18 mouse cellular contexts compared by ENCODE assay signal in genomic region chr4:15199568-15200335, GRCm38 (mm10).
DNase-seq lines count a peak whose midpoint lies in the region; ATAC-seq and TF ChIP-seq lines count a peak whose summit lies in the region.
"Had no signal": no experiment of that assay in that cellular context is flagged by ENCODE, and none has a peak within 500 bp of the region (broad histone marks: within the 10 kb centered on the region; RNA-seq: fewer than 3 reads in every experiment).

No protein-coding gene starts in this region.

- no peak for TF ChIP-seq POLR2A in limb, embryonic 14.5 days (IDR thresholded peaks at IDR 0.05; ENCODE audit: borderline replicate concordance, extremely low read depth, insufficient read depth, insufficient read length)
- TF ChIP-seq POLR2A in brain, embryonic 14.5 days (IDR thresholded peaks at IDR 0.05; ENCODE audit: borderline replicate concordance, extremely low read depth, insufficient read depth, insufficient read length, poor library complexity, severe bottlenecking): no peak

- H3K9ac ChIP-seq in limb, embryonic 14.5 days (ENCODE audit: low read depth, low read length, severe bottlenecking): no peak overlapping the region
- no peak overlapping the region for H3K9ac ChIP-seq in heart, embryonic 15.5 days
- H3K9ac ChIP-seq: embryonic facial prominence, embryonic 13.5 days; limb, embryonic 13.5 days; midbrain, embryonic 12.5 days had no signal

- ATAC-seq in limb, embryonic 14.5 days (ENCODE audit: low FRiP score, low read depth): peak; percentile 41; the same call in 1 of the 2 replicates
- no peak; the same call in none of the 2 replicates for ATAC-seq in heart, embryonic 15.5 days (replicated peaks; ENCODE audit: insufficient number of reproducible peaks, insufficient read depth, low FRiP score, low read depth)
- ATAC-seq: forebrain, embryonic 14.5 days; hindbrain, postnatal 0 days; Patski had no signal

- TF ChIP-seq CTCF in brain, embryonic 14.5 days (IDR thresholded peaks at IDR 0.05; ENCODE audit: borderline replicate concordance, extremely low read depth, insufficient read depth, insufficient read length): no peak

- no peak overlapping the region for H3K4me2 ChIP-seq in limb, embryonic 14.5 days (replicated peaks; ENCODE audit: low read depth, low read length, severe bottlenecking)
- H3K4me2 ChIP-seq in heart, embryonic 15.5 days: no peak overlapping the region
- H3K4me2 ChIP-seq: embryonic facial prominence, embryonic 13.5 days; limb, embryonic 13.5 days; midbrain, embryonic 12.5 days had no signal

- no peaks in the 10 kb centered on the region for H3K4me1 ChIP-seq in limb, embryonic 14.5 days (ENCODE audit: control insufficient read depth, insufficient read depth, low read length)
- H3K4me1 ChIP-seq in limb, embryonic 10.5 days: peaks cover 8% of the 10 kb centered on the region
- peaks cover 2% of the 10 kb centered on the region; the same call in 1 of the 2 replicates for H3K4me1 ChIP-seq in heart, embryonic 15.5 days (replicated peaks)
- H3K4me1 ChIP-seq: midbrain, embryonic 12.5 days had no signal

- H3K27ac ChIP-seq in limb, embryonic 14.5 days (replicated peaks; ENCODE audit: low read depth, low read length): no peak overlapping the region
- H3K27ac ChIP-seq in limb, embryonic 10.5 days: no peak overlapping the region
- H3K27ac ChIP-seq in heart, embryonic 15.5 days: peak overlapping the region; percentile 51; the same call in 1 of the 2 replicates
- H3K27ac ChIP-seq: embryonic facial prominence, embryonic 13.5 days; hindbrain, postnatal 0 days; left cerebral cortex, adult 2 months; macrophage; midbrain, embryonic 12.5 days had no signal

- H3K4me3 ChIP-seq in limb, embryonic 14.5 days (replicated peaks; ENCODE audit: low read length): no peak overlapping the region
- no peak overlapping the region for H3K4me3 ChIP-seq in limb, embryonic 10.5 days
- no peak overlapping the region for H3K4me3 ChIP-seq in heart, embryonic 15.5 days
- H3K4me3 ChIP-seq: embryonic facial prominence, embryonic 13.5 days; left cerebral cortex, adult 2 months; limb, embryonic 13.5 days; midbrain, embryonic 12.5 days had no signal

- no peaks in the 10 kb centered on the region for H3K36me3 ChIP-seq in limb, embryonic 14.5 days (ENCODE audit: control insufficient read depth, insufficient read depth, low read length)
- H3K36me3 ChIP-seq in limb, embryonic 10.5 days: no peaks in the 10 kb centered on the region
- no peaks in the 10 kb centered on the region for H3K36me3 ChIP-seq in heart, embryonic 15.5 days
- H3K36me3 ChIP-seq: embryonic facial prominence, embryonic 13.5 days; limb, embryonic 13.5 days; midbrain, embryonic 12.5 days had no signal

- 55% methylated on average over 6 of the region's 6 CpGs for WGBS in limb, embryonic 14.5 days
- 86% methylated on average over 6 of the region's 6 CpGs for WGBS in limb, embryonic 10.5 days
- WGBS in heart, embryonic 15.5 days: 61% methylated on average over 6 of the region's 6 CpGs

- no peaks in the 10 kb centered on the region for H3K9me3 ChIP-seq in limb, embryonic 14.5 days (ENCODE audit: control insufficient read depth, low read length)
- no peaks in the 10 kb centered on the region for H3K9me3 ChIP-seq in limb, embryonic 10.5 days (replicated peaks)
- no peaks in the 10 kb centered on the region for H3K9me3 ChIP-seq in heart, embryonic 15.5 days (replicated peaks)
- H3K9me3 ChIP-seq: embryonic facial prominence, embryonic 13.5 days; limb, embryonic 13.5 days; midbrain, embryonic 12.5 days had no signal

- DNase-seq in limb, embryonic 14.5 days (ENCODE audit: low spot score): peak; percentile 36
- no peak for DNase-seq in limb, embryonic 10.5 days (ENCODE audit: low spot score)
- peak; percentile 82 for DNase-seq in Muller cell, postnatal 12 days (ENCODE audit: inconsistent ontology term)
- DNase-seq in brain, embryonic 14.5 days (ENCODE audit: low read depth): peak; percentile 6
- no peak for DNase-seq in left cerebral cortex, adult 8-10 months (ENCODE audit: low spot score in 2 of 2)
- no peak for DNase-seq in thymus, postnatal 14 days
- DNase-seq: cerebellum, adult 11-12 months; retina, postnatal 1 day; thymus, adult 18-20 months had no signal

- H3K27me3 ChIP-seq in limb, embryonic 14.5 days (ENCODE audit: control insufficient read depth, insufficient read depth, low read length): no peaks in the 10 kb centered on the region
- H3K27me3 ChIP-seq in limb, embryonic 10.5 days (ENCODE audit: low read depth, poor library complexity, severe bottlenecking): no peaks in the 10 kb centered on the region
- no peaks in the 10 kb centered on the region for H3K27me3 ChIP-seq in heart, embryonic 15.5 days
- H3K27me3 ChIP-seq: embryonic facial prominence, embryonic 13.5 days; limb, embryonic 13.5 days; midbrain, embryonic 12.5 days; Patski had no signal

Comparison
In these comparisons a context has a peak if more than half of its experiments do, and no peak if none do; other contexts are left out.
1. DNase-seq: peak in limb, embryonic 14.5 days (single experiment), Muller cell, postnatal 12 days (single experiment) and brain, embryonic 14.5 days (single experiment); none in limb, embryonic 10.5 days (single experiment), left cerebral cortex, adult 8-10 months (0 of 2) and thymus, postnatal 14 days (single experiment).